Mouse (Mus musculus) embryonic facial prominence, embryonic 15.5 days (tissue): Measurements from ENCODE around the gene Arl5c. TPM values are rescaled to one million over a fixed set of nuclear protein-coding genes. Genes with fewer than 3 reads are reported as not detected.
"Not testable (repeated sequence)": the region's sequence is repeated elsewhere in the genome, so short reads cannot be mapped to it uniquely, and the experiment has no call there.

ENCODE experiments used
- ATAC-seq: fragments of 200-750 bp; cut with Nextera tagmentation; 2 replicates; pipeline ENCODE4 v1.8.0; 2017; ENCODE audit warnings: low read depth, moderate TSS enrichment; ENCODE audit not compliant: insufficient number of reproducible peaks, low FRiP score, low TSS enrichment
- H3K27ac ChIP-seq: fragments of 300-500 bp; sonication (generic); replicated peaks from 2 replicates; pipeline ENCODE4 v1.5.1; 2015; ENCODE audit warnings: mild to moderate bottlenecking, inconsistent platforms
- H3K27me3 ChIP-seq: fragments of 300-500 bp; sonication (generic); 2 replicates; pipeline ENCODE4 v1.6.1; 2015; ENCODE audit warnings: inconsistent platforms
- H3K36me3 ChIP-seq: fragments of 300-500 bp; sonication (generic); 2 replicates; pipeline ENCODE4 v1.6.1; 2015; ENCODE audit warnings: mild to moderate bottlenecking, inconsistent platforms
- H3K4me1 ChIP-seq: fragments of 300-500 bp; sonication (generic); 2 replicates; pipeline ENCODE4 v1.6.1; 2015; ENCODE audit warnings: inconsistent platforms
- H3K4me2 ChIP-seq: fragments of 300-500 bp; sonication (generic); replicated peaks from 2 replicates; pipeline ENCODE4 v1.6.1; 2015; ENCODE audit warnings: mild to moderate bottlenecking, inconsistent platforms
- H3K4me3 ChIP-seq: fragments of 300-500 bp; sonication (generic); replicated peaks from 2 replicates; pipeline ENCODE4 v1.5.1; 2015; ENCODE audit warnings: mild to moderate bottlenecking, inconsistent platforms
- H3K9ac ChIP-seq: fragments of 300-500 bp; sonication (generic); 2 replicates; pipeline ENCODE4 v1.6.1; 2015; ENCODE audit warnings: inconsistent platforms
- H3K9me3 ChIP-seq: fragments of 300-500 bp; sonication (generic); replicated peaks from 2 replicates; pipeline ENCODE4 v1.6.1; 2016; ENCODE audit warnings: inconsistent platforms
- WGBS: fragments of 180-500 bp; shearing (Covaris S2); methylation state at CpG from one replicate; pipeline ENCODE4 v1.1.7; 2015; 5-methylcytosine and 5-hydroxymethylcytosine counted together
- microRNA-seq: library from miRNA; unstranded; fragments of <30 nt; microRNA quantifications from one replicate; pipeline ENCODE4, GENCODE M21; 2016; ENCODE audit warnings: borderline number of aligned reads
- polyA plus RNA-seq: library from polyadenylated mRNA; unstranded; fragments of >200 nt; fragmentation: Nextera tagmentation; extraction: Ambion mirVana; gene quantifications from 2 replicates; pipeline ENCODE4 v1.2.1, GENCODE M21; 2015

The Arl5c gene
- polyA plus RNA-seq, 1 experiment from 2014 or later: 14.7 TPM

- not testable (repeated sequence) for H3K9ac ChIP-seq, H3K4me3 ChIP-seq, H3K36me3 ChIP-seq, H3K9me3 ChIP-seq, H3K27me3 ChIP-seq, H3K27ac ChIP-seq, H3K4me2 ChIP-seq, ATAC-seq, H3K4me1 ChIP-seq
- 90% methylated on average over 7 of the region's 7 CpGs for WGBS
Observed at GRCm38 (mm10) chr11:97945738-97946289, 50.2 kb downstream of the Arl5c start.

DNA sequence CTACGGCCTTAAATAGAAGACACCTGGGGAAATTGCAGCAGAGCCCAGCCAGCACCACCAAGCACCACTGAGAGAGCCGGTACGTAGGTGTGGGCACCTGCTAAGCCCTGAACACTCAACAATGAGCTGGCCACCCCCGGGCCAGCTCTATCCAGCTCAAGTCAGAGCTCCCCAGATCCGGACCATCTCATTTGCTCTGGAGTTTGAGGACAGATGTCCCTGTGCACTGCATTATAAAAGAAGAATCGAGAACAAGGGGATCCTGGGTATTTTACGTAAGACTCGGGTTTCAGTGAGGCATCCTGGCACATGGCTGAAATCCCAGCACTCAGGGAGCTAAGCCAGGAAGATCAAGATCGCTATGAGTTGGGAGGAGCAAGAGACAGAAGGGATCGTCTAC is 51.0 kb downstream of the Arl5c start:
- H3K27ac ChIP-seq: no peak overlapping the region
- ATAC-seq: no peak
- no peak overlapping the region for H3K4me2 ChIP-seq
- no peak overlapping the region for H3K4me3 ChIP-seq
- no peak overlapping the region for H3K9ac ChIP-seq
- H3K9me3 ChIP-seq: no peaks in the 10 kb centered on the region
- H3K4me1 ChIP-seq: peaks cover 9% of the 10 kb centered on the region; the same call in 1 of the 2 replicates
- H3K36me3 ChIP-seq: no peaks in the 10 kb centered on the region
- WGBS: 59% methylated on average over 10 of the region's 10 CpGs
- H3K27me3 ChIP-seq: no peaks in the 10 kb centered on the region

DNA sequence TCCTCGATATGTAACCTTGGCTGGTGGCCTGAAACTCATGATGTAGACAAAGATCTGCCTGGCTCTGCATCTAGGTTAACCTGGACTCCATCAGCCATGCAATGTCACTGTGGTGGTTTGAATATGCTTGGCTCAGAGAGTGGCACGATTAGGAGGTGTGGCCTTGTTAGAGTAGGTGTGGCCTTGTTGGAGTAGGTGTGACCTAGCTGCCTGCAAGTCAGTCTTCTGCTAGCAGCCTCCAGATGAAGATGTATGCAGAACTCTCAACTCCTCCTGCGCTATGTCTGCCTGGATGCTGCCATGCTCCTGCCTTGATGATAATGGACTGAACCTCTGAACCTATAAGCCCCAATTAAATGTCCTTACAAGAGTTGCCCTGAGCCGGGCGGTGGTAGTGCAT is 52.7 kb downstream of the Arl5c start:
- no peak overlapping the region for H3K4me2 ChIP-seq
- 73% methylated on average over 5 of the region's 5 CpGs for WGBS
- no peak overlapping the region for H3K27ac ChIP-seq
- no peaks in the 10 kb centered on the region for H3K9me3 ChIP-seq
- no peak for ATAC-seq
- no peak overlapping the region for H3K4me3 ChIP-seq
- H3K4me1 ChIP-seq: peaks cover 9% of the 10 kb centered on the region; the same call in 1 of the 2 replicates
- H3K9ac ChIP-seq: no peak overlapping the region
- H3K36me3 ChIP-seq: no peaks in the 10 kb centered on the region
- H3K27me3 ChIP-seq: no peaks in the 10 kb centered on the region

- Histone ChIP-seq H3K4me1 (peaks cover 9% of the 10 kb centered on the region; the same call in 1 of the 2 replicates), H3K27ac (no peak overlapping the region), H3K4me3 (no peak overlapping the region), H3K36me3 (no peaks in the 10 kb centered on the region), H3K4me2 (no peak overlapping the region), H3K9me3 (no peaks in the 10 kb centered on the region), H3K27me3 (no peaks in the 10 kb centered on the region), H3K9ac (no peak overlapping the region)
- WGBS: 75% methylated on average over 15 of the region's 15 CpGs
- ATAC-seq: no peak
Observed at GRCm38 (mm10) chr11:97942420-97943111, 53.4 kb downstream of the Arl5c start.

Small RNA genes within 50 kb of the gene (microRNA-seq; reads per million reads assigned to microRNA genes)
- not detected for gene Gm22461
- not detected for gene Gm27597

Other genes with a start within 250 kb of the Arl5c start
- gene Cwc25, start 229.6 kb downstream of the Arl5c start, polyA plus RNA-seq: 18.0 and 20.7 TPM in 2 replicates
- 0.95 TPM in 1 of 2 replicates, not detected in the other for gene 1700001P01Rik, start 220.3 kb downstream of the Arl5c start, polyA plus RNA-seq
- 567 and 575 TPM in 2 replicates for gene Rpl23, start 213.7 kb downstream of the Arl5c start, polyA plus RNA-seq
- 117 and 121 TPM in 2 replicates for gene Lasp1, start 197.2 kb downstream of the Arl5c start, polyA plus RNA-seq
- gene B230217C12Rik, start 155.4 kb downstream of the Arl5c start, polyA plus RNA-seq: 6.8 and 7.4 TPM in 2 replicates
- 0.39 and 0.57 TPM in 2 replicates for gene Fbxo47, start 112.0 kb downstream of the Arl5c start, polyA plus RNA-seq
- gene Plxdc1, start 9.7 kb downstream of the Arl5c start, polyA plus RNA-seq: 2.3 TPM in 2 replicates
- 21.3 and 22.0 TPM in 2 replicates for gene Cacnb1, start 26.9 kb upstream of the Arl5c start, polyA plus RNA-seq
- 1,021 and 1,069 TPM in 2 replicates for gene Rpl19, start 30.5 kb upstream of the Arl5c start, polyA plus RNA-seq
- 0.25 and 0.55 TPM in 2 replicates for gene Stac2, start 57.3 kb upstream of the Arl5c start, polyA plus RNA-seq
- gene Fbxl20, start 154.2 kb upstream of the Arl5c start, polyA plus RNA-seq: 22.0 and 24.0 TPM in 2 replicates
- gene Med1, start 197.1 kb upstream of the Arl5c start, polyA plus RNA-seq: 57.9 and 59.1 TPM in 2 replicates
- 9.9 and 10.6 TPM in 2 replicates for gene Cdk12, start 206.9 kb upstream of the Arl5c start, polyA plus RNA-seq